Mouse (Mus musculus) c-Kit-positive CD71-positive TER-119-positive erythroid progenitor cells, embryonic 14.5 days (primary cell): ENCODE measurements around the gene Otof.

Experiments
- DNase-seq: peaks from one replicate; pipeline ENCODE4 v3.0.0-alpha.2; 2013; ENCODE audit warnings: low spot score

Otof gene

GRCm38 (mm10) chr5:30423572-30424244 lies 38.0 kb downstream of the Otof start:
- DNase-seq = peak; percentile 11

GRCm38 (mm10) chr5:30423121-30423520 lies 38.6 kb downstream of the Otof start:
- no peak for DNase-seq

GRCm38 (mm10) chr5:30416665-30417064 lies 45.1 kb downstream of the Otof start:
- DNase-seq = no peak

GRCm38 (mm10) chr5:30415876-30416275 lies 45.9 kb downstream of the Otof start:
- DNase-seq = no peak

DNA sequence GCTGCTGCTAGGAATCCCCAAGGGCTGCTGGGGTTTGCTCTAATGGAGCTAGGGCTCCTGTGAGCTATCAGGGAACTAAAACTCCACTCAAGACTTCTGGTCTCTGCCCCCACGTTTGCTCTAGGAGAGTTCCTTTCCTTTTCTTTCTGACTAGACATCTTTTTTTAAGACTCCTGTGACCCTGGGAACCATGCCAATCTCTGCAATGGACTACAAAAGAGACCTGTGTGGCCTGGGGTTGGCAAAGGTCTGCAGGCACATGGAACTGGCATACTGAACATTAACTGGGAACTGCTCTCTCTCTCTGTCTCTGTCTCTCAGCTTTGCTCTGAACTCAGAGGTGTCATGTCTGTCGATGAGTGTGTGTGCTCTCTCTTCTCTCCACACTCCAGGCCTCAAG lies 46.4 kb downstream of the Otof start:
- DNase-seq = no peak

- no peak for DNase-seq
These were observed 50.2 kb downstream of the Otof start for GRCm38 (mm10) chr5:30411524-30411923.

- DNase-seq = no peak
These were observed 54.9 kb downstream of the Otof start for GRCm38 (mm10) chr5:30406876-30407275.

DNA sequence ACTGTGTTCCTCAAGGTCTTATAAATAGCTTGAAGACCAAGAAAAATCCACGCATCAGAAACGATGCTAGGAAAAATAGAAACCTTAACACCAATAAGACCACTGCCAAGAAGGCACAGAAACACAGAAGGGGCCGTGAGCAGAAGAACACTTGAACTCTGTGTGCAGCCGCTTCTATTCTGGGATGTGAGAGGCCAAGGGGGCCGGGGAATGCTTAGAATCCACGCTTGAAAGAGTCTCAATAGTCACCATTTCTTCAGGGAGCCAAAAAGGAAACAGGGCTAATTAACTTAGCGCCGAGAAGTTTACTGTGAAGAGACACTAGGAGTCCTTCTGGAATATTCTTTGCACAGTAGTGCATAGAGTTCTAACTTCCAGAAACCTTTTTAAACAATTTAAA lies 60.6 kb downstream of the Otof start:
- no peak for DNase-seq

- DNase-seq = no peak
These were observed 61.2 kb downstream of the Otof start for GRCm38 (mm10) chr5:30400521-30400920.

DNA sequence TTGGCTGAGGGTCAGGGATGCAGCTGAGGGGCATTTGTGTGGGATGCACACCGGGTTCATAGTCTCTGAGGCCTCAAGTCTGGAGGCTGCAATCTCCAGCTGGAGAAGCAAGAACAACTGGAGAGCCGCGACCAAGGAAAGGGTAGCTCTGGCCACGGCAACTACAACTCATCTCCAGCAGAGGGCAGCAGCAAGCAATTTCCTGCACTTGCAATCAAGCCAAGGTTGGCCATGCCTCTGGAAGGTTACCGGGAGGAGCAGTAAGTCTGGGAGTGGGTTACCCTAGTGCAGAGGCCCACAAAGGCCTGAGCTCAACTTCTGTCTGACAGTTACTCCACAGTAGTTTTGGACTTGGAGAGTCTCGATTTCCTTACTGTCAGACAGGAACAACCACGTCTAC lies 70.3 kb downstream of the Otof start:
- peak; percentile 39 for DNase-seq

DNA sequence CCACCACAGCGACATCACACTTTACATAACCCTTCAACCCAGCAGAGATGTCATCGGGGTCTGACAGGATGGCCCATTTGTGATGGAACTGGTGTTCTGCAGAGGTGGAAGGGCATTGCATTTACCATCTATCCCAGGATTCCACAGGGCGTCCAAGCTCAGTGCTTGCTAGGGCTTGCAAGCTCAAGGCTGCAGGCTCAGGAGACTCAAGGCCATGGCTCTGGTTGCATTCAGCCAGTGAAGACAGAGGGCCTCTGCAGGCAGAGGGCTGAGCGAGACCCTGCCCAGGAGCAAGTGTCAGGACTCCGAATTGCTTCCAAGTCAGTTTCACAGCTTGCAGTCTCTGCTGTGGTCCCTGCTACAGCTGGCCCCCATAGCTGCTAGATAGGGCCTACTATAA lies 71.9 kb downstream of the Otof start:
- DNase-seq = no peak

DNA sequence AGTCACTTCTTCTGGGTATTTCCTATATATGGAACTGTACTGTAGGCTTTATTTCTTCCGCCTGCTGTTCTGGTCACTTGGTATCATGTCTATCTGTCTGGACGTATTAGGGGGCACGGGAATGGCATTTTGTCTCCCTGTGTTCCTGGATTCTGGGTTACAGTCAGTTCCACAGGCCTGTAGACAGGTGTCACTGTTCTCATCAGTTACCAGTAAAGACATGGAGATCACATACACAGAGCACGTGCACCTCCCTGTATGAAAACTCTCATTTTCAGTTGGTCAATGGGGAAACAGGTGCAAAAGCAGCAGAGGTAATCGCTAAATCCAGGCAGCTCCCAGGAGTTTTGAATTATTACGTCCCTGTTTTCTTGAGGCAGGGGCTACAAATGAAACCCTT lies 74.0 kb downstream of the Otof start:
- DNase-seq = no peak

- DNase-seq = no peak
These were observed 78.9 kb downstream of the Otof start for GRCm38 (mm10) chr5:30382876-30383275.

DNA sequence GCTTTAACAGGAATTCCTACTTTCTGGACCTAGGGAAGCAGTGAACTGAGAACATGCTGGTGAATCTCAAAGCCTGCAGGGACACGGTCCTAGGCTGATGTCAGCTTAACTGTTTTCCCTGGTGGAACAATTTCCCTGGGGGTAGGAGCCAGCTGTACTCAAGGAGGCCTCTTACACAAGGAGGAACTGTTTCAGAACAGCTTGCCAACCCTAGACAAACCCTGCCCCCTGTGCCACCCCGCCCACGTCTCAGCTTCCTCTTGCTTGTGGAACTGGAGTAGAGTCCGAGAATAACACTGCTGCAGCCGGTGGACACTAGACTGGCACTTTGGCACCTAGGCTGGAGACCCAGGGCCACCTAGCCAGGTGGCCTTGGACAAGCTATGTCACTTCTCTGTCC lies 92.3 kb downstream of the Otof start:
- DNase-seq = no peak

DNA sequence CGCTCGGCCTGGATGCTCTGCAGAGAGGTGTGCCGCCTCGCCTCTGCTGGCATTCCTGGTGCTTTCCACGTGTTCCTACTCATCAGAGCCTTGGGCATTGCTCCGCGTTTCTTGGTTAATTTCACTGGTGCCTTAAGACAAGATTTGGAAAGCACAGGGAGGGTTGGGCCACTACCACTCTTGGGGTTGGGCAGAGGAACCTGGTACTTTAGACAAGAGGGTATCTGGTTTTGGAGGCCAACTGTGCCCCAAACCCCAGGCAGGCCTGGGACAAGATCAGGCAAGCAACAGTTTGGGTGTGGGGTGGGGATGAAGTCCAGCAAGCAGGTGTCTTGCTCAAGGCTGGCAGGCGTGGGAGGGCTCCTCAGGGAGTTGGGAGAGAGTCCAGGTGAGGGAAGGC lies 94.3 kb downstream of the Otof start:
- DNase-seq = no peak

DNA sequence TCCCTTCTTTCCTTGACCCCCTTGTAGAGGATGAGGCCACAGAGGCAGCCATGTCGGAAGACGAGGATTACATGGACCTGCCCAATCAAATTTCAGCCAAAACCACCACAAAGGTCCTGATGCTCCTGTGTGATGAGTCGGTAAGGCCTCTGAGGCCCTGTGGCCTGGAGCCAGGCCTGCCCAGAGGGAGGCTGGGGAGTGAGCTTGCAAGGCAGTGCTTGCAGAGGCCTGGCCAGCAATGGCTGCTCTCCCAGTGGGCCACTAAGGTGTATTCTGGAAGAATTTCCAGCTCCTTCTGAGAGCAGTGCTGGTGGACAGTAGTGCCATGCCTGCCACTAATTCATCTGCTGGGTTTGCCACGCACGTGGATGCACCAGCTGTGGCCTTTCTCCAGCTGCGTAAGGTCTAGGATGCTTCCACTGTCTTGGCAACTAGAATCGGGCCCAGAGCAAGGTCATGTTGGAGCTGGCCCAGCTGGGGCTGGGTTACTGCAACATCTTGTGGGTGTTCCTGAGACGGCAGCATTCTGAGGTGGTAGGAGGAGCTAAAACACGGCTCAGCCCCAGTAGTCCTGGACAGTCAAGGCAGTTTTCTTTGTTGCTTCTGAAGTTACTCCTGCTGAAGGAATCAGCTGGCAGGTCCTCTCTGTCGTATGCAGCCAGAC lies 103.2 kb downstream of the Otof start:
- no peak for DNase-seq

GRCm38 (mm10) chr5:30356647-30357046 lies 105.1 kb downstream of the Otof start:
- DNase-seq = no peak

DNA sequence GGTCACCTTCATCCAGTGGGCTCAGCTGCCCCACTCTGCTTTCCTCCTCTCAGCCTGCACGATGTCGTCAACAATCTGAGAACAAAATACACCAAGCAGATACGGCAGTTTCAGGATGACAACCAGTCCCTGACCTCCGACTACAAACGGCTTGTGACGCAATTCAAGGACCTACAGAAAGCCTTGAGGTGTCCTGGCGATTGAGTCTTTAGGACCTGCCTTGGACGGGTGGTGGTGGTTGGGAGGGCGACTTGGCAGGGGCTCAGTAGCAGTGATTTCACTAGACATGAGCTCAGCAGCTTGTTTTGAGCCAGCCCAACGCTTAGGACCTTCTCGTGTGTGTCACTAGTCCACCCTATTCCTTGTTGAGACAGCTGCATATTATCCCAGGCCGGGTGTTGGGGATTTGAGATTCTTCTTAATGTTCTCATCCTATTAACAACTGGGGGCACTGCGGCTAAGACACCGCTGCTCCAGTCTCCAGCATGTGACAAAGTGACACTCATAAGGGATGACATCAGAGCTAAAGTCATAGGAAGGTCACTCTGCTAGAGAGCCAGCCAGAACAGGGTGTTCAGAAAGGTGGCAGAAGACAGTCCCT lies 106.1 kb downstream of the Otof start:
- no peak for DNase-seq

- no peak for DNase-seq
These were observed 106.6 kb downstream of the Otof start for GRCm38 (mm10) chr5:30355114-30355513.

GRCm38 (mm10) chr5:30353605-30354004 lies 108.1 kb downstream of the Otof start:
- no peak for DNase-seq

GRCm38 (mm10) chr5:30343886-30344285 lies 117.8 kb downstream of the Otof start:
- no peak for DNase-seq

- DNase-seq = peak; percentile 45
These were observed 118.6 kb downstream of the Otof start for GRCm38 (mm10) chr5:30343107-30343506.

GRCm38 (mm10) chr5:30342601-30343015 lies 119.1 kb downstream of the Otof start:
- DNase-seq = no peak
